Mouse (Mus musculus) forebrain, embryonic 10.5 days (tissue): ENCODE results near the gene Zbtb39. TPM values are rescaled to one million over a fixed set of nuclear protein-coding genes. Genes with fewer than 3 reads are reported as not detected.

Experiments
- DNase-seq: peaks from one replicate; pipeline ENCODE4 v3.0.0-alpha.2; 2017; ENCODE audit warnings: low spot score; ENCODE audit errors: extremely low spot score
- H3K27ac ChIP-seq: fragments of 300-500 bp; sonication (generic); 2 replicates; pipeline ENCODE4 v1.5.1; 2016; ENCODE audit warnings: mild to moderate bottlenecking
- H3K27me3 ChIP-seq: fragments of 300-500 bp; sonication (generic); 2 replicates; pipeline ENCODE4 v1.6.1; 2016; ENCODE audit warnings: mild to moderate bottlenecking; ENCODE audit not compliant: poor library complexity, severe bottlenecking
- H3K36me3 ChIP-seq: fragments of 300-500 bp; sonication (generic); replicated peaks from 2 replicates; pipeline ENCODE4 v1.6.1; 2016; ENCODE audit warnings: mild to moderate bottlenecking, moderate library complexity
- H3K4me1 ChIP-seq: fragments of 300-500 bp; sonication (generic); 2 replicates; pipeline ENCODE4 v1.6.1; 2016
- H3K4me3 ChIP-seq: fragments of 300-500 bp; sonication (generic); 2 replicates; pipeline ENCODE4 v1.5.1; 2016; ENCODE audit warnings: mild to moderate bottlenecking, moderate library complexity
- H3K9me3 ChIP-seq: fragments of 300-500 bp; sonication (generic); 2 replicates; pipeline ENCODE4 v1.6.1; 2016; ENCODE audit warnings: mild to moderate bottlenecking, moderate library complexity
- WGBS: fragments of 180-500 bp; shearing (Covaris S2); methylation state at CpG from one replicate; pipeline ENCODE4 v1.1.7; 2016; 5-methylcytosine and 5-hydroxymethylcytosine counted together
- polyA plus RNA-seq: library from polyadenylated mRNA; unstranded; fragments of >200 nt; fragmentation: Nextera tagmentation; extraction: Ambion mirVana; gene quantifications from 2 replicates; pipeline ENCODE4 v1.2.1, GENCODE M21; 2016

Gene Zbtb39
- polyA plus RNA-seq, 1 experiment from 2014 or later: 5.3 TPM

- Histone ChIP-seq H3K4me3 (peak overlapping the region; percentile 100), H3K4me1 (peaks cover 18% of the 10 kb centered on the region), H3K27ac (peak overlapping the region; percentile 97), H3K27me3 (peaks cover 11% of the 10 kb centered on the region), H3K9me3 (peaks cover 16% of the 10 kb centered on the region; the same call in 1 of the 2 replicates), H3K36me3 (peaks cover 38% of the 10 kb centered on the region)
- WGBS: under 1% methylated on average over 55 of the region's 55 CpGs
- peak; percentile 59 for DNase-seq
Measured at GRCm38 (mm10) chr10:127739661-127740161, 373 bp downstream of the Zbtb39 start.

DNA sequence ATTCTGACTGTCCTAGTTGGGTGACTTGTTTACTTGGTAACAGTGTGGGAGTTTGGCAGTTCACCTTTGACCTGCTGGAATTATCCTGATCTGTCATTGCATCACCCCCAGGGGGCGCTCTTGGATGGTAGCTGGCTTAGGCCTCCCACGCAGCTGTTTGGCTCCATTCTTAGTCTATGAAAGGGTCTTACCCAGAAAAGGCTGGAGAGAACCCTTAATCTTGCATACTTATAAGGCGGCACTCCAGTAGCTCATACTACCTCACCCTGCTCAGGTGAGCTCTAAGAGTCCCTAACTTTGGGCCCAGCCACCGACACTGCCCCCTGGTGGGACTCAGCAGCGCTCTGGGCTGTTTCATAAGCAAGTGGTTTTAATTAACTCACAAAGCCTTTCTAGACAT lies 5.3 kb downstream of the Zbtb39 start:
- Histone ChIP-seq H3K27me3 (no peaks in the 10 kb centered on the region; the same call in 1 of the 2 replicates), H3K4me3 (no peak overlapping the region), H3K9me3 (peaks cover 11% of the 10 kb centered on the region; the same call in 1 of the 2 replicates), H3K4me1 (peaks cover 26% of the 10 kb centered on the region), H3K27ac (no peak overlapping the region), H3K36me3 (peaks cover 81% of the 10 kb centered on the region)
- peak; percentile 58 for DNase-seq
- WGBS: 66% methylated on average over 5 of the region's 5 CpGs

DNA sequence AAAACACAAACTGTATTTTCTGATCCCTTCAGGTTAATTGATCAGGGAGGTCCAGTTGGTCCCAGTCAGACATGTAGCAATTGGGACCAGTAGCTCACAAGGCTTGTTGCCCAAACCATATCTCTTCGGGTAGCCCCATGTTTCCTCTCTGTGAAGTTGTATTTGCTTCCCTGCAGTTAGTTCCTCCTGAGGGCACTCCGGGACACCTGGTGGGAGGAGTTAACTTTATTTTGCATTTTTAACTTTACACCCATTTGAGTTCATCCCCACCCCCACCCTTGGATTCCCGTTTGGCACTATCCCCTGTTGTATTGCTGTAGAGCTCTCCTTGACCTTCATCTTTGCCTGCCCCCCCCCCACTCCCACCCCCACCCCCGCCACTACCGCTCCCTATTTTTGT lies 6.5 kb downstream of the Zbtb39 start:
- 81% methylated on average over 5 of the region's 5 CpGs for WGBS
- DNase-seq: no peak
- Histone ChIP-seq H3K27ac (no peak overlapping the region), H3K27me3 (no peaks in the 10 kb centered on the region; the same call in 1 of the 2 replicates), H3K4me1 (peaks cover 22% of the 10 kb centered on the region), H3K36me3 (peaks cover 85% of the 10 kb centered on the region), H3K9me3 (peaks cover 11% of the 10 kb centered on the region; the same call in 1 of the 2 replicates), H3K4me3 (no peak overlapping the region)

DNA sequence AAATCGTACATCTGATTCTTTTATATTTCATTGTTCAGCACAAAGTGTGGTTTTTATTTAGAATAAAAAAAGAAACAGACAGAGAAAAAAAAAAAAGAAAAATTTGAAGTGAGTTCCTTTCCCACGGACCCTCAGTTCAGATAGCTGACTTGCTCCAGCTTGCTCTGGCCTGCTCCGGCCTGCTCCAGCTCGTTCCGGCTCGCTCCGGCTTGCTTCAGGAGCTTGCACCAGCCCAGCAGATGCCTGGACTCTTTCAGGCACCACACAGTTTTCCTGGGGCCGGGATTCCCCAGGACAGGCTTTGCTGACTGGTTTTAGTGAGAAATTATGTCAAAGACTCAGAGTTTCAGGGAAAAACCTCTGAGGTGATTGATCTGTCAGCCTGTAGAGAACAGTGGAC lies 7.9 kb downstream of the Zbtb39 start:
- Histone ChIP-seq H3K9me3 (peaks cover 11% of the 10 kb centered on the region; the same call in 1 of the 2 replicates), H3K27me3 (no peaks in the 10 kb centered on the region; the same call in 1 of the 2 replicates), H3K4me1 (peaks cover 20% of the 10 kb centered on the region), H3K27ac (no peak overlapping the region), H3K36me3 (peaks cover 72% of the 10 kb centered on the region), H3K4me3 (no peak overlapping the region)
- no peak for DNase-seq
- whole genome bisulfite sequencing: 94% methylated on average over 8 of the region's 8 CpGs

DNA sequence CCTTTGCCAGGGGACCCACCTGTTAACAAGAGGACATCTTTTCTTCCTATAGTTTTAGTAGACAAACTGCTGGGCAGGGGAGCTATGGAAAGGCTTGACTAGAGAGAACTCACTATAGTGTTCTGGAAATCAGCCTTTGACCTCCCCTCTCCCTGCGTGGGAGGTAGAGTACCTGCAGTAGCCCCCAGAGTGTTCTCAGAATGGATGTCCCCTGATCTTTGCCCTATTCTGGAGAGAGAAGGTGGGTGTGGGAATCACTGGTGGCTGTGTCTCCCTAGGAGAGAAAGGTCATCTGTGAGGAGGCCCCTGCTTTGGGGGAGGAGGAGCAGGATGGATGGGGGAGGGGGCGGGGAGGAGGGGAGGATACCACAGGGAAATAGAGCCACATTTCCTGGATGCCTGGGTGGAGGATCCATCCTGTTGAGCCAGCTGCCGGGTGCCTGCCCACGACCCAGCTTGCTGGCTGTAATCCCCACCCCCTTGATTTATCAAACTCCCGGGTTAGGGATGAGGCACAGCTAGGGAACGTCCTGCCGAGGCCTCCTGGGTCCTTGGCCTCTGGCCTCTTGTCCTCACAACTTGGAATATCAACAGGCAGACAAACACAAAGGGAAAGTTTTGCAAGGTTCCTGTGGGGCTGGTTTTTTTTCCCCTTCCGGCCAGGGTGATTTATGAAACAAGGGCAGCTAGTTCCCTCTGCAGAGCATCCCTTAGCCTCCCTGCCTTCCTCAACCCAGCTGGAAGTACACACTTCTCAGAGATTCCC lies 9.7 kb downstream of the Zbtb39 start:
- H3K36me3 ChIP-seq: peaks cover 54% of the 10 kb centered on the region
- peaks cover 20% of the 10 kb centered on the region for H3K4me1 ChIP-seq
- no peak for DNase-seq
- H3K4me3 ChIP-seq: no peak overlapping the region
- 23% methylated on average over 8 of the region's 8 CpGs for WGBS
- no peaks in the 10 kb centered on the region; the same call in 1 of the 2 replicates for H3K27me3 ChIP-seq
- H3K9me3 ChIP-seq: no peaks in the 10 kb centered on the region
- 0 out of 2 replicates have a peak overlapping the region, but pooled peaks have one; percentile 20 for H3K27ac ChIP-seq

GRCm38 (mm10) chr10:127750136-127750777 lies 10.9 kb downstream of the Zbtb39 start:
- no peak for DNase-seq
- no peaks in the 10 kb centered on the region for H3K9me3 ChIP-seq
- H3K27ac ChIP-seq: no peak overlapping the region
- 57% methylated on average over 24 of the region's 24 CpGs for WGBS
- peaks cover 20% of the 10 kb centered on the region for H3K4me1 ChIP-seq
- H3K27me3 ChIP-seq: no peaks in the 10 kb centered on the region; the same call in 1 of the 2 replicates
- peak overlapping the region; percentile 37 for H3K4me3 ChIP-seq
- peaks cover 42% of the 10 kb centered on the region for H3K36me3 ChIP-seq

GRCm38 (mm10) chr10:127751548-127751947 lies 12.2 kb downstream of the Zbtb39 start, which contains the start of gene Gpr182:
TSS of gene Gpr182 (minus strand) at chr10:127751732.
- DNase-seq: no peak
- H3K4me3 ChIP-seq: no peak within 1 kb of the TSS
- WGBS: 64% methylated on average over 8 of the region's 8 CpGs
- no peak within 1 kb of the TSS for H3K27ac ChIP-seq
- H3K36me3 ChIP-seq: peaks cover 30% of the 10 kb centered on the region
- no peaks in the 10 kb centered on the region for H3K9me3 ChIP-seq
- H3K27me3 ChIP-seq: no peaks in the 10 kb centered on the region; the same call in 1 of the 2 replicates
- H3K4me1 ChIP-seq: peaks cover 27% of the 10 kb centered on the region

DNA sequence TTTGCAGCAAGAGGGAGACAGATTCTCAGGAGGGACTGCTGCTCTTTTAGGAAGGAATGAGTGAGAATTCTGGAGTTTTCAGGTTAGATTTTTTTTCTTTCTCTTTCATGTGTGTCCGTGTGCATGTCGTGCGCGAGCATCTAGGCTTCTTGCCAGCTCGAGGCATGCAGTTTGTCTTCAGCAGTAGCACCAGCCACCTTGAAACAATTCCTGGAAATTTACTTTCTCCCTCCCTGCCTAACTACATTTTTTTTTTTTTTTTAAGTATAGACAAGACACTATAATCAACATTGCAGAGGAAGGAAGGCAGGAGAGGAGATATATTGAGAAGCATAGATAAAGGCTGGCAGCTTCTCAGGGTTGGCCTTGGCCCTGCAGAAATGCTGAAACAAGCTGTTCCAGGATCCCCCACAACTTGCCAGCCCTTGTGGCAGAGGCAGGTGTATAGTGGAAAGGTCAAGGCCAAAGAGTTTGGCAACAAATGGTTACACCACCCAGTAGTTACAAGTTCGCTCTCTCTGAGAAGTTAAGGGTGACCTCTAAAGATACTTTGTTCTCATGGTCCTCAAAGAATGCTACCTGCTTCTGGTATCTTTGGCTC lies 15.3 kb downstream of the Zbtb39 start:
- no peak for DNase-seq
- H3K36me3 ChIP-seq: 0 out of 2 replicates have a peak, but pooled peaks cover 5% of the 10 kb centered on the region
- 87% methylated on average over 6 of the region's 6 CpGs for WGBS
- no peak overlapping the region for H3K4me3 ChIP-seq
- H3K9me3 ChIP-seq: no peaks in the 10 kb centered on the region
- peaks cover 14% of the 10 kb centered on the region for H3K4me1 ChIP-seq
- no peak overlapping the region for H3K27ac ChIP-seq
- no peaks in the 10 kb centered on the region; the same call in 1 of the 2 replicates for H3K27me3 ChIP-seq

- Histone ChIP-seq H3K4me3 (no peak overlapping the region), H3K9me3 (no peaks in the 10 kb centered on the region), H3K36me3 (0 out of 2 replicates have a peak, but pooled peaks cover 4% of the 10 kb centered on the region), H3K27me3 (no peaks in the 10 kb centered on the region), H3K4me1 (peaks cover 8% of the 10 kb centered on the region; the same call in 1 of the 2 replicates), H3K27ac (no peak overlapping the region)
- DNase-seq: no peak
- 92% methylated on average over 3 of the region's 3 CpGs for WGBS
Measured at GRCm38 (mm10) chr10:127755246-127755645, 15.9 kb downstream of the Zbtb39 start.

DNA sequence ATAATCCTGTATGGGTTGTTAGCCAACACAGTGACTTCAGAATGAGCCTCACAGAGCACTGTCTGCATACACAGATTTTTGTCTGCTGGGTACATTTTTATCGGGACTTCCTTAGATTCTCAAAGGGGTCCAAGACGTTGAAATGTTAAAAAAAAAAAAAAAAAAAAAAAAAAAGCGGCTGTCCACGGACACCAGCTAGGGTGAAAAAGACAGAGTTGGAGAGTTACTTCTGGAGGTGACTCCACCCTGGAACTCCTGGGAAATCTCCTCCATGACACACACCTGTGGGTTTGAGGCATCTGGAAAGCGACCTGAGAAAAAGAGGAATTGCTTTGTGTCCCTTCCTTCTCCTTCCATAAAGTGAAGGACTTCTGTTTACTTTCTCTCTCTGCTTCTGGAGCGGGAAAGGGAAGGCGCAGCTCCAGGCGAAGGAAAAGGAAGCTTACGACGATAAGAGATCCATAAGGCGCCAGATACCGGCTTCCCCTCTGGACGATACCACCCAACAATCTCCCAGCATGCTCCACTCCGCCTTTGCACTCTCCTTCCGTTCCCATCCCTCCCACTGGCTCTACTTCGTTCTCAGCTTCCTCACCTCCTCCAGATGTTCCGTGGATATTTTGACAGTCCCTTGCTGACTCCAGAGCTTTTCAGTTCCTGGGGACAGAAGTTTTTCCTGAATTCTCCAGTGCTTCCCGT lies 16.6 kb downstream of the Zbtb39 start:
- H3K27ac ChIP-seq: no peak overlapping the region
- DNase-seq: no peak
- no peaks in the 10 kb centered on the region for H3K9me3 ChIP-seq
- H3K27me3 ChIP-seq: no peaks in the 10 kb centered on the region
- no peaks in the 10 kb centered on the region for H3K36me3 ChIP-seq
- 0 out of 2 replicates have a peak, but pooled peaks cover 6% of the 10 kb centered on the region for H3K4me1 ChIP-seq
- peak overlapping the region; percentile 19; the same call in 1 of the 2 replicates for H3K4me3 ChIP-seq
- 56% methylated on average over 18 of the region's 18 CpGs for WGBS

GRCm38 (mm10) chr10:127759181-127760110 lies 20.1 kb downstream of the Zbtb39 start, which contains the start of the genes Rdh1 and Rdh16f1:
TSS of gene Rdh1 (plus strand) at chr10:127759721.
TSS of gene Rdh16f1 (plus strand) at chr10:127759787.
- no peak within 1 kb of the TSS for H3K27ac ChIP-seq
- no peaks in the 10 kb centered on the region for H3K9me3 ChIP-seq
- H3K4me3 ChIP-seq: no peak within 1 kb of the TSS
- DNase-seq: no peak
- no peaks in the 10 kb centered on the region for H3K36me3 ChIP-seq
- H3K27me3 ChIP-seq: no peaks in the 10 kb centered on the region
- H3K4me1 ChIP-seq: 0 out of 2 replicates have a peak, but pooled peaks cover 6% of the 10 kb centered on the region
- 78% methylated on average over 9 of the region's 9 CpGs for WGBS
